Mouse (Mus musculus) CH12.LX (cell line): Measurements from ENCODE around the gene Rtn4ip1. TPM values are rescaled to one million over a fixed set of nuclear protein-coding genes. Genes with fewer than 3 reads are reported as not detected.

Experiments used
- DNase-seq: peaks from one replicate; pipeline ENCODE4 v3.0.0-alpha.2; 2013; ENCODE audit errors: extremely low read depth
- H3K27ac ChIP-seq: 2 replicates; pipeline ENCODE4 v1.5.1; 2012; ENCODE audit warnings: low read depth, mild to moderate bottlenecking, control low read depth, moderate library complexity; ENCODE audit not compliant: insufficient read depth
- H3K27me3 ChIP-seq: replicated peaks from 2 replicates; pipeline ENCODE3; 2012; ENCODE audit warnings: inconsistent platforms
- H3K36me3 ChIP-seq, 2 experiments: replicated peaks in 1 of 2; 2 replicates each; pipeline versions ENCODE3 to v1.6.1; 2012; ENCODE audit warnings: inconsistent platforms in 1 of 2, low read length in 1 of 2, mild to moderate bottlenecking in 1 of 2, mixed read lengths in 1 of 2, moderate library complexity in 1 of 2; ENCODE audit not compliant: control insufficient read depth in 1 of 2, insufficient read depth in 1 of 2
- H3K4me1 ChIP-seq, 2 experiments: 2 replicates each; pipeline ENCODE4 v1.6.1; 2012; ENCODE audit warnings: inconsistent platforms in 1 of 2, moderate library complexity in 1 of 2; ENCODE audit not compliant: insufficient read depth in 2 of 2, control insufficient read depth in 1 of 2
- H3K4me2 ChIP-seq: 2 replicates; pipeline ENCODE4 v1.6.1; 2012; ENCODE audit warnings: low read depth, mild to moderate bottlenecking, control low read depth; ENCODE audit not compliant: poor library complexity, insufficient read depth, severe bottlenecking
- H3K4me3 ChIP-seq, 3 experiments: fragments of 150-350 bp in 1 of 3; sonication (generic) in 1 of 3; replicated peaks in 1 of 3; 2 replicates each; pipeline versions ENCODE3 to v1.5.1; 2011 to 2012; ENCODE audit warnings: low read depth in 2 of 3, low read length in 2 of 3, mild to moderate bottlenecking in 2 of 3, moderate library complexity in 2 of 3, control low read depth in 1 of 3, improper control_type of control experiment in 1 of 3, inconsistent platforms in 1 of 3, mixed read lengths in 1 of 3; ENCODE audit not compliant: poor library complexity in 1 of 3
- H3K79me2 ChIP-seq: replicated peaks from 2 replicates; pipeline ENCODE4 v1.6.1; 2012; ENCODE audit warnings: mild to moderate bottlenecking, moderate library complexity; ENCODE audit not compliant: control insufficient read depth, poor library complexity, insufficient read depth, severe bottlenecking; ENCODE audit errors: extremely low read depth
- H3K9ac ChIP-seq: 2 replicates; pipeline ENCODE4 v1.6.1; 2012; ENCODE audit warnings: low read depth, mild to moderate bottlenecking, control low read depth, moderate library complexity; ENCODE audit not compliant: insufficient read depth
- H3K9me3 ChIP-seq: replicated peaks from 2 replicates; pipeline ENCODE3; 2012; ENCODE audit warnings: low read length, inconsistent platforms, mixed read lengths
- BHLHE40 ChIP-seq: IDR thresholded peaks from 2 replicates; pipeline ENCODE4 v1.6.1; 2011; ENCODE audit warnings: mild to moderate bottlenecking, low read depth, low read length, improper control_type of control experiment
- ELF1 ChIP-seq: IDR thresholded peaks from 2 replicates; pipeline ENCODE4 v1.6.1; 2014; ENCODE audit warnings: low read depth, mild to moderate bottlenecking, inconsistent platforms, low read length, improper control_type of control experiment
- IRF4 ChIP-seq: IDR thresholded peaks from 2 replicates; pipeline ENCODE4 v1.6.1; 2014; ENCODE audit warnings: low read depth, mild to moderate bottlenecking, inconsistent platforms, low read length, improper control_type of control experiment
- JUN ChIP-seq: IDR thresholded peaks from 2 replicates; pipeline ENCODE4 v1.6.1; 2011; ENCODE audit warnings: low read depth, mild to moderate bottlenecking, low read length, improper control_type of control experiment, moderate library complexity; ENCODE audit not compliant: insufficient read depth
- KAT2A ChIP-seq: IDR thresholded peaks from 2 replicates; pipeline ENCODE4 v1.6.1; 2012; ENCODE audit warnings: low read length, improper control_type of control experiment, inconsistent platforms; ENCODE audit not compliant: insufficient replicate concordance
- MEF2A ChIP-seq: IDR thresholded peaks from 2 replicates; pipeline ENCODE4 v1.6.1; 2014; ENCODE audit warnings: low read depth, mild to moderate bottlenecking, inconsistent platforms, low read length, improper control_type of control experiment, borderline replicate concordance
- MXI1 ChIP-seq: IDR thresholded peaks from 2 replicates; pipeline ENCODE4 v1.6.1; 2011; ENCODE audit warnings: mild to moderate bottlenecking, low read depth, low read length, improper control_type of control experiment
- NRF1 ChIP-seq: IDR thresholded peaks from 2 replicates; pipeline ENCODE4 v1.6.1; 2014; ENCODE audit warnings: low read depth, mild to moderate bottlenecking, inconsistent platforms, low read length, improper control_type of control experiment, moderate library complexity
- POLR2A ChIP-seq: IDR thresholded peaks from 2 replicates; pipeline ENCODE4 v1.6.1; 2011; ENCODE audit warnings: low read depth, mild to moderate bottlenecking, improper control_type of control experiment, low read length
- RCOR1 ChIP-seq: conservative IDR thresholded peaks from 2 replicates; pipeline ENCODE4 v1.6.1; 2012; ENCODE audit warnings: low read depth, mild to moderate bottlenecking, inconsistent platforms, low read length, improper control_type of control experiment
- SMC3 ChIP-seq: IDR thresholded peaks from 2 replicates; pipeline ENCODE4 v1.6.1; 2011; ENCODE audit warnings: low read depth, low read length, improper control_type of control experiment
- ZMIZ1 ChIP-seq: IDR thresholded peaks from 2 replicates; pipeline ENCODE4 v1.6.1; 2012; ENCODE audit warnings: low read depth, mild to moderate bottlenecking, inconsistent platforms, low read length, improper control_type of control experiment
- dilution Hi-C: fragments of 300-500 bp; cut with MboI; formaldehyde crosslinking; loops from 2 replicates; pipeline ENCODE4 v1.14.3; 2020; ENCODE audit warnings: low sequenced_read_pairs; ENCODE audit not compliant: extremely low pct_unique_long_range_greater_than_20kb, extremely low pct_ligation_motif_present
- in situ Hi-C: fragments of 300-500 bp; cut with MboI; formaldehyde crosslinking; loops from 3 replicates; pipeline ENCODE4 v1.14.3; 2019; ENCODE audit warnings: low sequenced_read_pairs, low pct_ligation_motif_present, low pct_unique_long_range_greater_than_20kb, mixed read lengths
- polyA plus RNA-seq: library from polyadenylated mRNA; unstranded; fragments of >175 nt; gene quantifications from 2 replicates; pipeline ENCODE4 v1.2.1, GENCODE M21; 2012; ENCODE audit warnings: low read depth; ENCODE audit not compliant: insufficient read length
- total RNA-seq, 2 experiments: library from RNA; depleted of rRNA; stranded (reverse); fragments of 300-350 nt in 1 of 2; fragments of >200 nt in 1 of 2; gene quantifications; 2 replicates each; pipeline ENCODE4 v1.2.3; 2012 to 2014

Rtn4ip1 gene
- total and polyA plus RNA-seq, 3 experiments, result 11.5 to 68.3 (median 24.7) TPM

GRCm38 (mm10) chr10:43904569-43904968, 3.0 kb downstream of the Rtn4ip1 start:
- in situ Hi-C loops (no loop called here), dilution Hi-C loops (no loop called here)
- H3K36me3 ChIP-seq, result peaks cover 11 to 34% of the 10 kb centered on the region in 2 experiments
- TF ChIP-seq KAT2A (0 out of 2 replicates have a peak, but pooled peaks have one; percentile 24), MXI1 (0 out of 2 replicates have a peak, but pooled peaks have one; percentile 26), ELF1 (no peak), JUN (no peak), ZMIZ1 (0 out of 2 replicates have a peak, but pooled peaks have one; percentile 20)
- DNase-seq, result no peak
- H3K4me2 ChIP-seq, result peak overlapping the region; percentile 87
- H3K9me3 ChIP-seq, result no peaks in the 10 kb centered on the region
- H3K27me3 ChIP-seq, result no peaks in the 10 kb centered on the region
- peak overlapping the region in 2 of 3 experiments; percentile 79 to 81 for H3K4me3 ChIP-seq
- H3K9ac ChIP-seq, result peak overlapping the region; percentile 95
- H3K27ac ChIP-seq, result peak overlapping the region; percentile 44; the same call in 1 of the 2 replicates
- H3K4me1 ChIP-seq, result peaks cover 3 to 55% of the 10 kb centered on the region in 2 experiments; a peak in 2 of 4 replicates
- H3K79me2 ChIP-seq, result peaks cover 58% of the 10 kb centered on the region

GRCm38 (mm10) chr10:43910032-43910872, 8.6 kb downstream of the Rtn4ip1 start:
- Histone ChIP-seq H3K9ac (no peak overlapping the region), H3K9me3 (no peaks in the 10 kb centered on the region), H3K4me3 (no peak overlapping the region), H3K27me3 (no peaks in the 10 kb centered on the region), H3K36me3 (peaks cover 41 to 81% of the 10 kb centered on the region in 2 experiments), H3K4me1 (peaks cover 8 to 90% of the 10 kb centered on the region in 2 experiments; a peak in 3 of 4 replicates), H3K4me2 (no peak overlapping the region), H3K27ac (no peak overlapping the region; the same call in 1 of the 2 replicates), H3K79me2 (peaks cover 41% of the 10 kb centered on the region)
- in situ Hi-C loops, result no loop called here
- DNase-seq, result no peak
- no peak for TF ChIP-seq SMC3
- TF ChIP-seq IRF4, result no peak
- TF ChIP-seq NRF1, result no peak
- TF ChIP-seq MEF2A, result no peak
- dilution Hi-C loops, result no loop called here

- Histone ChIP-seq H3K79me2 (peaks cover 36% of the 10 kb centered on the region), H3K27ac (no peak overlapping the region; the same call in 1 of the 2 replicates), H3K4me1 (peaks cover 11 to 90% of the 10 kb centered on the region in 2 experiments; a peak in 3 of 4 replicates), H3K4me3 (no peak overlapping the region), H3K4me2 (no peak overlapping the region), H3K27me3 (no peaks in the 10 kb centered on the region), H3K36me3 (peaks cover 45 to 84% of the 10 kb centered on the region in 2 experiments), H3K9me3 (no peaks in the 10 kb centered on the region), H3K9ac (no peak overlapping the region)
- dilution Hi-C loops (no loop called here), in situ Hi-C loops (no loop called here)
- TF ChIP-seq KAT2A (no peak), BHLHE40 (no peak), POLR2A (no peak), RCOR1 (no peak)
- DNase-seq, result no peak
Measured at GRCm38 (mm10) chr10:43910873-43911142, 9.2 kb downstream of the Rtn4ip1 start.
